Mouse (Mus musculus) MEL (cell line): ENCODE results near the gene Atp5d.
A peak's percentile ranks its signal among the peaks of the same experiment; 100 is the strongest.

Experiments used
- CTCF ChIP-seq, 3 experiments: IDR thresholded peaks in 2 of 3; conservative IDR thresholded peaks in 1 of 3; 2 replicates each; pipeline ENCODE4 v1.5.1; 2011 to 2012; ENCODE audit warnings: low read length in 3 of 3, low read depth in 2 of 3, mild to moderate bottlenecking in 2 of 3, improper control_type of control experiment in 1 of 3, inconsistent platforms in 1 of 3, mixed read lengths in 1 of 3, moderate library complexity in 1 of 3; ENCODE audit not compliant: control insufficient read depth in 1 of 3, insufficient read depth in 1 of 3, poor library complexity in 1 of 3, severe bottlenecking in 1 of 3
- EP300 ChIP-seq, 2 experiments: IDR thresholded peaks; 2 replicates each; pipeline ENCODE4 v1.6.1; 2011; ENCODE audit warnings: improper control_type of control experiment in 2 of 2, low read length in 2 of 2, low read depth in 1 of 2, mild to moderate bottlenecking in 1 of 2
- POLR2A ChIP-seq, 2 experiments: IDR thresholded peaks; 2 replicates each; pipeline ENCODE4 v1.6.1; 2011 to 2012; ENCODE audit warnings: low read length in 2 of 2, mild to moderate bottlenecking in 2 of 2, control low read depth in 1 of 2, improper control_type of control experiment in 1 of 2, low read depth in 1 of 2, moderate library complexity in 1 of 2; ENCODE audit not compliant: control insufficient read depth in 1 of 2, insufficient read depth in 1 of 2, poor library complexity in 1 of 2

- TF ChIP-seq POLR2A (IDR thresholded peaks at IDR 0.05; ENCODE audit: control insufficient read depth in 1 of 2, insufficient read depth in 1 of 2, low read depth in 1 of 2, low read length in 2 of 2, poor library complexity in 1 of 2) (no peak), CTCF (IDR thresholded peaks at IDR 0.05 in 2 of 3, conservative IDR thresholded peaks at IDR 0.05 in 1 of 3; ENCODE audit: control insufficient read depth in 1 of 3, insufficient read depth in 1 of 3, low read depth in 2 of 3, low read length in 3 of 3, poor library complexity in 1 of 3, severe bottlenecking in 1 of 3) (peak; percentile 75 to 78 (median 77)), EP300 (IDR thresholded peaks at IDR 0.05; ENCODE audit: low read depth in 1 of 2, low read length in 2 of 2) (no peak)
Observed at GRCm38 (mm10) chr10:80174705-80175104, 36.3 kb downstream of the Atp5d start.
